Mouse (Mus musculus) embryonic facial prominence, embryonic 11.5 days (tissue): ENCODE measurements around the gene Srsf6. TPM values are rescaled to one million over a fixed set of nuclear protein-coding genes. Genes with fewer than 3 reads are reported as not detected.

Experiments used
- ATAC-seq: fragments of 200-750 bp; cut with Nextera tagmentation; replicated peaks from 2 replicates; pipeline ENCODE4 v1.8.0; 2017; ENCODE audit warnings: low read depth; ENCODE audit not compliant: insufficient number of reproducible peaks, low FRiP score, low TSS enrichment
- DNase-seq: peaks from one replicate; pipeline ENCODE4 v3.0.0-alpha.2; 2015; ENCODE audit warnings: low spot score
- H3K27ac ChIP-seq: fragments of 300-500 bp; sonication (generic); replicated peaks from 2 replicates; pipeline ENCODE4 v1.5.1; 2014; ENCODE audit warnings: mild to moderate bottlenecking, low read depth, low read length, control low read depth
- H3K27me3 ChIP-seq: fragments of 300-500 bp; sonication (generic); 2 replicates; pipeline ENCODE4 v1.6.1; 2014; ENCODE audit warnings: mild to moderate bottlenecking, low read length, moderate library complexity, mixed read lengths; ENCODE audit not compliant: control insufficient read depth, insufficient read depth
- H3K36me3 ChIP-seq: fragments of 300-500 bp; sonication (generic); replicated peaks from 2 replicates; pipeline ENCODE4 v1.6.1; 2014; ENCODE audit warnings: low read depth, mild to moderate bottlenecking, low read length, moderate library complexity, mixed read lengths; ENCODE audit not compliant: control insufficient read depth, insufficient read depth
- H3K4me1 ChIP-seq: fragments of 300-500 bp; sonication (generic); 2 replicates; pipeline ENCODE4 v1.6.1; 2014; ENCODE audit warnings: low read length, mixed read lengths; ENCODE audit not compliant: control insufficient read depth, insufficient read depth
- H3K4me2 ChIP-seq: fragments of 300-500 bp; sonication (generic); 2 replicates; pipeline ENCODE4 v1.6.1; 2014; ENCODE audit warnings: low read depth, mild to moderate bottlenecking, control low read depth, low read length, moderate library complexity
- H3K4me3 ChIP-seq: fragments of 300-500 bp; sonication (generic); 2 replicates; pipeline ENCODE4 v1.5.1; 2014; ENCODE audit warnings: low read depth, low read length, control low read depth
- H3K9ac ChIP-seq: fragments of 300-500 bp; sonication (generic); replicated peaks from 2 replicates; pipeline ENCODE4 v1.6.1; 2014; ENCODE audit warnings: mild to moderate bottlenecking, control low read depth, low read length
- H3K9me3 ChIP-seq: fragments of 300-500 bp; sonication (generic); replicated peaks from 2 replicates; pipeline ENCODE4 v1.6.1; 2016; ENCODE audit warnings: mild to moderate bottlenecking, low read length, inconsistent platforms, mixed read lengths; ENCODE audit not compliant: control insufficient read depth
- WGBS: fragments of 180-500 bp; shearing (Covaris S2); extraction: QIAGEN DNeasy Blood & Tissue Kit; methylation state at CpG from one replicate; pipeline ENCODE4 v1.1.7; 2014; 5-methylcytosine and 5-hydroxymethylcytosine counted together
- polyA plus RNA-seq: library from polyadenylated mRNA; unstranded; fragments of >200 nt; fragmentation: Nextera tagmentation; extraction: Ambion mirVana; gene quantifications from 2 replicates; pipeline ENCODE4 v1.2.1, GENCODE M21; 2014

Srsf6 gene
- polyA plus RNA-seq, 1 experiment from 2014 or later: 327 TPM

DNA sequence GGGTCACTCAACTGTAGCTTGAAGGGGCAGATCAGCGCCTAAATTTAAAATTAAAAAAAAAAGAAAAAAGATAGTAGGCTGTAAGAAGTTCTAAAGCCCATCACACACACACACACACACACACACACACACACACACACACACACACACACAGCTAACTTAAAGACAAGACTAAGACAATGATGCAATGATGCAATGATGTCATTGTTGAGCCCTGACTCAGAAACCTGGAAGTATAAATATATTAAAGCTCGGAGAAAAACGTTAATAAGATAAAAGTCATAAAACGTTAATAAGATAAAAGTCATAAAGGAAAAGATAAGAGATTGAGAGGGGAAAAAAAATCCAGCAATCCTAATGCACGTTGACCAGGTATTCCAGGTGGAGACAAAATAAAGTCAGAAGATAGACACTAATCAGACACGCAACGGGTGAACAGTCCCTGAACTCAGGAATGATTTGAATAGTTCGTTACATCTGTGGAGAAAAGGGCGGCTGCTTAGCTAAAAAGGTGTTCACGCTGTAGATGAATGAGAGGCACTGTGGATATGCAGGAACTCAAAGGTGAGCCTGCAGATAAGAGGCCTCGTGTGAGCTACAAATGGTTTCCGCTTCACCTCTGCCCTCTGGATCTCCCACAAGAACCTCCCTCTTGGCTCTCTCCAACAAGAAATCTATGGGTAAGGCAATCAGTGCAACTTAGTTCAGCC, 31.3 kb upstream of the Srsf6 start:
- H3K27ac ChIP-seq: no peak overlapping the region
- no peak for DNase-seq
- no peaks in the 10 kb centered on the region for H3K27me3 ChIP-seq
- H3K9ac ChIP-seq: no peak overlapping the region
- H3K4me3 ChIP-seq: no peak overlapping the region
- H3K4me2 ChIP-seq: no peak overlapping the region
- H3K4me1 ChIP-seq: no peaks in the 10 kb centered on the region
- no peaks in the 10 kb centered on the region for H3K36me3 ChIP-seq
- 78% methylated on average over 12 of the region's 12 CpGs for WGBS
- H3K9me3 ChIP-seq: no peaks in the 10 kb centered on the region
- ATAC-seq: no peak

DNA sequence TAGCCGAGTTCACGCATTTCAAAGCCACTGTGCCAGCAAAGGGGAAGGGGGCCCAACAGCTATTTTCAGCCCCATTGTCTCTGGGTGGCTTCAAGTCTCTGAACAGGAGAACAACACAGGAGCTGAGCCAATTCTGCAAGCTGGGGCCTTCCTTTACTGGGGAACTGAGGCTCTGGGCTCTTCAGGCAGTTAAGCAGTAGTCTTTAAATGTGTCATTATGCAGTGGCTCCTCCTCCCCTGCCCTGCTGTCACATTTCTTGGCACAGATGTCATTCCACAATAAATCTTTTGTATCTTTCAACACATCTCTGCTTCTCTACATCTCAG, 30.8 kb upstream of the Srsf6 start:
- no peak overlapping the region for H3K4me2 ChIP-seq
- ATAC-seq (no peak), DNase-seq (no peak)
- no peaks in the 10 kb centered on the region for H3K36me3 ChIP-seq
- no peaks in the 10 kb centered on the region for H3K27me3 ChIP-seq
- no peak overlapping the region for H3K4me3 ChIP-seq
- no peaks in the 10 kb centered on the region for H3K9me3 ChIP-seq
- 19% methylated on average over 2 of the region's 2 CpGs for WGBS
- no peaks in the 10 kb centered on the region for H3K4me1 ChIP-seq
- no peak overlapping the region for H3K27ac ChIP-seq
- H3K9ac ChIP-seq: no peak overlapping the region

DNA sequence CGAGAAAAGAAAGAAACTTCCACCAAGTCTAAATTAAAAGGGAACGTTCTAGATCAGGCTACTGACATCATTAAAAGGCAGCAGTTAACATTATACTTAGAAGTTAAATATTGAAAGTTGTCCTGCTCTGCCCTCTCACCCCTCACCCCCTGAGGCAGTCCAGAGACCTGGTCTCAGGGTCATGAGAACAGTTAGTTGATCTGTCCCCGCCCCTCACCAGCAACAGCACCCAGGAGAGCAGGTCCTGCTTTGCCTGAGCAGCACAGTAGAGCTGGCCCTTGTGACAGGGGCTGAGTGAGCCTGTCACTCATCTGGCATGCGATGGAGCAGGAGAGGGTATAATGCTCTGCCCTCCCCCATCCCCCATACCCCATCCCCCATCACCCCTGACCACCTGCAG, 25.4 kb upstream of the Srsf6 start:
- Histone ChIP-seq H3K9me3 (no peaks in the 10 kb centered on the region), H3K9ac (no peak overlapping the region), H3K4me3 (no peak overlapping the region), H3K27me3 (no peaks in the 10 kb centered on the region), H3K4me2 (no peak overlapping the region), H3K4me1 (no peaks in the 10 kb centered on the region), H3K27ac (no peak overlapping the region), H3K36me3 (no peaks in the 10 kb centered on the region)
- DNase-seq: no peak
- no peak for ATAC-seq
- 69% methylated on average over 4 of the region's 4 CpGs for WGBS

DNA sequence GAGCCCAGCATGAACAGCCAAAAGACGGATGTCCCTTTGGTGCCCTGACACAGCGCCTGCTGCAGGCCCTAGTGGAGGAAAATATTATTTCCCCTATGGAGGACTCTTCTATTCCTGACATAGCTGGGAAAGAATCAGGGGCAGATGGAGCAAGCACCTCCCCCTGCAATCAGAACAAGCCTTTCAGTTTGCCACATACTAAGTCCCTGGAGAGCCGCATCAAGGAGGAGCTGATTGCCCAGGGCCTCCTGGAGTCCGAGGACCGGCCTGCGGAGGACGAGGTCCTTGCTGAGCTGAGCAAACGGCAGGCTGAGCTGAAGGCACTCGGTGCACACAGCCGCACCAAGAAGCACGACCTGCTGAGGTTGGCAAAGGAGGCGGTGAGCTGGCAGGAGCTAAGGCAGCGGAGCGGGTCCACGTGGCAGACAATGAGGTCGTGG, 23.3 kb upstream of the Srsf6 start:
- Histone ChIP-seq H3K36me3 (no peaks in the 10 kb centered on the region), H3K9me3 (no peaks in the 10 kb centered on the region), H3K4me3 (no peak overlapping the region), H3K4me1 (no peaks in the 10 kb centered on the region), H3K9ac (no peak overlapping the region), H3K27ac (no peak overlapping the region), H3K27me3 (no peaks in the 10 kb centered on the region), H3K4me2 (no peak overlapping the region)
- WGBS: 41% methylated on average over 16 of the region's 16 CpGs
- peak; percentile 33 for DNase-seq
- 0 out of 2 replicates have a peak, but pooled peaks have one; percentile 9 for ATAC-seq

DNA sequence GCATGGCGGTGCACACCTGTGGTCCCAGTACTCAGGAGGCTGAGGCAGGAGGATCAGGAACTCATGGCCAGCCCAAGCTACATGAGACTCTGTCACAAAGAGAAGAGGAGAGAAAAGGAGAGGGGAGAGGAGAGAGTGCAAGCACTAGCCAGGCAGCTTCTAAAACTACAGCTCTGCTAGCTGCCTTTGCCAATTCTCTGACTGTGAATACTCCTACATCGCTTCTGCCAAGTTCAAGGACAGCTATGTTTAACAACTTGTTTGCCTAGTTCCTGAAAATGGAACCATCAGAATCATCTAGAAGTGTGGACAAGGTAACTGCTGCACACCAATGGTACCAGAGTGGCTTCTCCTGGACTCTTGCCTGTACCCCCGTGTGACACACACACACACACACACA, 17.3 kb upstream of the Srsf6 start:
- DNase-seq (no peak), ATAC-seq (no peak)
- no peak overlapping the region for H3K27ac ChIP-seq
- H3K4me2 ChIP-seq: no peak overlapping the region
- H3K4me3 ChIP-seq: no peak overlapping the region
- 76% methylated on average over 3 of the region's 3 CpGs for WGBS
- no peaks in the 10 kb centered on the region for H3K36me3 ChIP-seq
- H3K9ac ChIP-seq: no peak overlapping the region
- no peaks in the 10 kb centered on the region for H3K27me3 ChIP-seq
- H3K4me1 ChIP-seq: no peaks in the 10 kb centered on the region
- no peaks in the 10 kb centered on the region for H3K9me3 ChIP-seq

DNA sequence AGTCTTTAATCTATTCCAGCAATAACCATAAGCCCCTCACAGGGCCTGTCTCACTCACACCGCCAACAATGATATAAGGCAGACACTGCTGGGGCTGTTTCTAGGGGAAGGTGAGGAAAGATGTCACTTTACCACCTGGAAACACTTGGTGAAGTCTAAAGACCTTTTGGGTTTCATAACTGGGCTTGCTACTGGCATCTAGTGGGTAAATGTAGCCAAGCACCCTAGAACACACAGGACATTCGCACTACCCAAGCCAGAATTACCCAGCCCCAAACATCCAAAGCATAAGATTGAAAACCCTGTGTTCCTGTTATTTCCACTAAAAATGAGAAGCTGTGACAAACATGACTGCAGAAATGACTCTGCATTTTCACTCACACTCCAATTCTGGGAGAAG, 16.8 kb upstream of the Srsf6 start:
- Histone ChIP-seq H3K9me3 (no peaks in the 10 kb centered on the region), H3K27ac (no peak overlapping the region), H3K9ac (no peak overlapping the region), H3K4me1 (no peaks in the 10 kb centered on the region), H3K36me3 (no peaks in the 10 kb centered on the region), H3K4me3 (no peak overlapping the region), H3K4me2 (no peak overlapping the region), H3K27me3 (no peaks in the 10 kb centered on the region)
- 68% methylated on average over 2 of the region's 2 CpGs for WGBS
- DNase-seq: peak; percentile 46
- ATAC-seq: no peak

DNA sequence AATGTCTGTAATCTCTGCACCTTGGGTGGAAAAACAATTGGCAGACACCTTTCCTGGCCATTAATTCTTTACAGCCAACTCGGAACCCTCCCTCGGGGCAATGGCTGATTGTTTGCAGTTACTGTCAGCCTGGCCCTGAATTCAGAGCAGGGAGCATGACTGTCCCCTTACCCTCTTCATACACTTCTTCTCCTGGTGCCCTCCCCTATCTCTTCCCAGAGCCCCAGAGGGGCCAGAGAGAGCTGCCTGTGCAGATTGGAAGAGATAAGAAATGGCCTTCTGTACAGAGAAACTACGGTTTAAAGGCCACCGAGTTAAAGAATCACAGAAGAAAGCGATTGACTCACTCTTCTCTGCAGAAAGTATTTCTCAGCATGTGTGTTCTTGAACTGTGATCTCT, 11.4 kb upstream of the Srsf6 start:
- H3K9ac ChIP-seq: no peak overlapping the region
- H3K9me3 ChIP-seq: no peaks in the 10 kb centered on the region
- H3K36me3 ChIP-seq: no peaks in the 10 kb centered on the region
- H3K4me2 ChIP-seq: no peak overlapping the region
- no peak overlapping the region for H3K4me3 ChIP-seq
- DNase-seq: no peak
- 69% methylated on average over 5 of the region's 5 CpGs for WGBS
- no peak for ATAC-seq
- no peaks in the 10 kb centered on the region for H3K4me1 ChIP-seq
- H3K27ac ChIP-seq: no peak overlapping the region
- no peaks in the 10 kb centered on the region for H3K27me3 ChIP-seq

DNA sequence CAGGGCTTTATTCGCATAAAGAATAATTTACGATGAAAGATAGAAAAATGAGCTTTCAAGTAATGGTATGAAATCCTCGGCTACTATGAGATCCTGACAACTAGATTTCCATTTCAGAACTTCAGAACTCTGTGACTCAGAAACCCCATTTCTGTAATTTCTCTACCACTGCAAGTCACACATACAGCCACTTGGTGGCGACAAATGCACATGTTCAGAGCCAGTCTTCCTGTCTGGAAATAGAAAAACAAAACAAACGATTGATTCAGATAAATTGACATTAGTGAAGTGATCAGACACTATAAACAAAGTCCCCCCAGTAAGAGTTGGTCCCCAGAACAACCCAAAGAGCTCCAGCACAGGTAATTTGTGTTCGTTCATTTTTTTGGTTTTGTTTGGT, 9.1 kb upstream of the Srsf6 start:
- H3K27ac ChIP-seq: no peak overlapping the region
- no peak overlapping the region for H3K4me2 ChIP-seq
- DNase-seq (peak; percentile 74), ATAC-seq (no peak)
- WGBS: 14% methylated on average over 6 of the region's 6 CpGs
- no peaks in the 10 kb centered on the region for H3K4me1 ChIP-seq
- H3K9me3 ChIP-seq: no peaks in the 10 kb centered on the region
- H3K36me3 ChIP-seq: no peaks in the 10 kb centered on the region
- H3K27me3 ChIP-seq: no peaks in the 10 kb centered on the region
- H3K9ac ChIP-seq: no peak overlapping the region
- H3K4me3 ChIP-seq: no peak overlapping the region
